Comparison of ENCODE assay signal across 8 mouse cellular contexts in the genomic region with DNA sequence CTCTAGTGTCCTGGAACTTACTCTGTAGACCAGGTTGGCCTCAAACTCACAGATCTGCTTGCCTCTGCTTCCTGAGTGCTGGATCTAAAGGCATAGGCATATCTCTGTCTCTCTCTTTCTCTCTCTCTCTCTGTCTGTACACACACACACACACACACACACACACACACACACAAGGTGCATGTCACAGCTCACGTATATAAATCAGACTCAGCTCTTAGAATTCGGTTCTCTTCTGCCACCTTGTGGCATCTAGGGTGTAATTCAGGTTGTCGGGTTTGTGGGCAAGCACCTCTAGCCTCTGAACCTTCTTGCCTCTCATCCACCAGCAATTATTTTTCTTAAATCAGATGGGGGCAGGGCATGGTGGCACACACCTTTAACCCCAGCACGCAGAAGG. TPM values are rescaled to one million over a fixed set of nuclear protein-coding genes. Genes with fewer than 3 reads are reported as not detected.
DNase-seq lines count a peak whose midpoint lies in the region; ATAC-seq and TF ChIP-seq lines count a peak whose summit lies in the region.

No protein-coding gene starts in this region.

- no peak for TF ChIP-seq POLR2A in CH12.LX (IDR thresholded peaks at IDR 0.05; ENCODE audit: low read depth, low read length)

- H3K9ac ChIP-seq in CH12.LX (ENCODE audit: insufficient read depth, low read depth), result no peak overlapping the region
- no peak overlapping the region for H3K9ac ChIP-seq in heart, embryonic 16.5 days (ENCODE audit: low read length)
- H3K9ac ChIP-seq in liver, postnatal 0 days (replicated peaks), result no peak overlapping the region

- H3K4me2 ChIP-seq in CH12.LX (ENCODE audit: insufficient read depth, low read depth, poor library complexity, severe bottlenecking), result no peak overlapping the region
- no peak overlapping the region for H3K4me2 ChIP-seq in heart, embryonic 16.5 days (ENCODE audit: low read depth, low read length)
- H3K4me2 ChIP-seq in liver, postnatal 0 days (ENCODE audit: low read depth, low read length), result no peak overlapping the region

- H3K9me3 ChIP-seq in CH12.LX (replicated peaks; ENCODE audit: low read length), result peaks cover 15% of the 10 kb centered on the region
- H3K9me3 ChIP-seq in heart, embryonic 16.5 days (replicated peaks; ENCODE audit: control insufficient read depth, low read length), result 0 out of 2 replicates have a peak, but pooled peaks cover 3% of the 10 kb centered on the region
- no peaks in the 10 kb centered on the region for H3K9me3 ChIP-seq in liver, postnatal 0 days (ENCODE audit: low read length)

- no peaks in the 10 kb centered on the region for H3K27me3 ChIP-seq in CH12.LX (replicated peaks)
- H3K27me3 ChIP-seq in heart, embryonic 16.5 days (ENCODE audit: control insufficient read depth, insufficient read depth, low read length), result no peaks in the 10 kb centered on the region
- H3K27me3 ChIP-seq in liver, postnatal 0 days (ENCODE audit: insufficient read depth, low read length), result no peaks in the 10 kb centered on the region

- TF ChIP-seq EP300 in CH12.LX (IDR thresholded peaks at IDR 0.05; ENCODE audit: low read length), result no peak
- TF ChIP-seq EP300 in liver, postnatal 0 days (IDR thresholded peaks at IDR 0.05; ENCODE audit: low read depth), result no peak

- H3K4me3 ChIP-seq in CH12.LX (replicated peaks in 1 of 3; ENCODE audit: low read depth in 2 of 3, low read length in 2 of 3, poor library complexity in 1 of 3), result no peak overlapping the region
- H3K4me3 ChIP-seq in heart, embryonic 16.5 days (ENCODE audit: low read length), result no peak overlapping the region
- H3K4me3 ChIP-seq in liver, postnatal 0 days (ENCODE audit: low read depth, low read length), result no peak overlapping the region

- DNase-seq in CH12.LX (ENCODE audit: extremely low read depth), result peak; percentile 86
- peak; percentile 73 for DNase-seq in T-cell, adult 2 months (ENCODE audit: low spot score)
- DNase-seq in embryo, embryonic 11 days, result peak; percentile 74
- DNase-seq in kidney, postnatal 36 days, result peak; percentile 74 to 80
- peak; percentile 64 for DNase-seq in liver, postnatal 0 days
- peak; percentile 86 for DNase-seq in retina, embryonic 14.5 days (ENCODE audit: low spot score)

- in situ Hi-C loops in CH12.LX (cut with MboI; ENCODE audit: low pct_ligation_motif_present, low pct_unique_long_range_greater_than_20kb, low sequenced_read_pairs), result no loop called here

- TF ChIP-seq RAD21 in CH12.LX (IDR thresholded peaks at IDR 0.05; ENCODE audit: low read depth, low read length), result peak; percentile 85

- peak; percentile 26 to 88; a peak in 2 of 4 replicates for TF ChIP-seq CTCF in CH12.LX (conservative IDR thresholded peaks at IDR 0.05 in 1 of 2, IDR thresholded peaks at IDR 0.05 in 1 of 2; ENCODE audit: low read depth in 2 of 2, low read length in 2 of 2)
- peak; percentile 86 for TF ChIP-seq CTCF in liver, postnatal 0 days (IDR thresholded peaks at IDR 0.05; ENCODE audit: low read depth)

- H3K4me1 ChIP-seq in CH12.LX (ENCODE audit: control insufficient read depth in 1 of 2, insufficient read depth in 2 of 2), result peaks cover 0 to 4% of the 10 kb centered on the region in 2 experiments; a peak in 1 of 4 replicates
- H3K4me1 ChIP-seq in heart, embryonic 16.5 days (ENCODE audit: control insufficient read depth, insufficient read depth, low read length), result peaks cover 3% of the 10 kb centered on the region; the same call in 1 of the 2 replicates
- no peaks in the 10 kb centered on the region for H3K4me1 ChIP-seq in liver, postnatal 0 days (ENCODE audit: insufficient read depth)

- ATAC-seq in heart, embryonic 16.5 days (replicated peaks; ENCODE audit: extremely low read depth, insufficient read depth, low FRiP score), result peak; percentile 30; the same call in 1 of the 2 replicates
- ATAC-seq in liver, postnatal 0 days, result peak; percentile 66
- ATAC-seq in activated CD4-positive, CD25-positive, alpha-beta regulatory T cell, adult 4 months, result no peak

- dilution Hi-C loops in CH12.LX (cut with MboI; ENCODE audit: extremely low pct_ligation_motif_present, extremely low pct_unique_long_range_greater_than_20kb, low sequenced_read_pairs), result no loop called here

- no peaks in the 10 kb centered on the region for H3K36me3 ChIP-seq in CH12.LX (replicated peaks in 1 of 2; ENCODE audit: control insufficient read depth in 1 of 2, insufficient read depth in 1 of 2, low read length in 1 of 2)
- no peaks in the 10 kb centered on the region for H3K36me3 ChIP-seq in heart, embryonic 16.5 days (ENCODE audit: control insufficient read depth, insufficient read depth)
- H3K36me3 ChIP-seq in liver, postnatal 0 days (replicated peaks; ENCODE audit: insufficient read depth, low read length), result no peaks in the 10 kb centered on the region

- WGBS in heart, embryonic 16.5 days, result 1% methylated on average over 4 of the region's 4 CpGs
- WGBS in liver, postnatal 0 days (ENCODE audit: insufficient replicate concordance), result 0% methylated on average over 4 of the region's 4 CpGs

- H3K79me2 ChIP-seq in CH12.LX (replicated peaks; ENCODE audit: control insufficient read depth, extremely low read depth, insufficient read depth, poor library complexity, severe bottlenecking), result no peaks in the 10 kb centered on the region

- H3K27ac ChIP-seq in CH12.LX (ENCODE audit: insufficient read depth, low read depth), result no peak overlapping the region
- H3K27ac ChIP-seq in heart, embryonic 16.5 days (ENCODE audit: low read length), result no peak overlapping the region
- no peak overlapping the region for H3K27ac ChIP-seq in liver, postnatal 0 days (ENCODE audit: low read depth)

TF ChIP-seq in CH12.LX, 34 proteins besides CTCF, POLR2A, EP300 and RAD21:
- TF ChIP-seq ZNF384 (IDR thresholded peaks at IDR 0.05; ENCODE audit: low read depth, low read length) (peak; percentile 20; the same call in 1 of the 2 replicates), TBP (conservative IDR thresholded peaks at IDR 0.05; ENCODE audit: low read depth, low read length) (no peak), SMC3 (IDR thresholded peaks at IDR 0.05; ENCODE audit: low read depth, low read length) (peak; percentile 82), MYC (IDR thresholded peaks at IDR 0.05; ENCODE audit: low read depth, low read length) (peak; percentile 47; the same call in 1 of the 2 replicates)

RNA-seq across cellular contexts. Expression of a gene that starts 20.6 kb away (rescaled TPM):
- total RNA-seq in CH12.LX (2012; rRNA removed) (0.59 and 0.80 TPM in 2 replicates), CH12.LX (2014; rRNA removed) (not detected in 2 replicates)
- 0.87 and 1.1 TPM in 2 replicates for polyA plus RNA-seq in CH12.LX (2012; ENCODE audit: insufficient read length, low read depth)
- polyA plus RNA-seq in heart, embryonic 16.5 days (2015; fragmentation: Nextera tagmentation; extraction: Ambion mirVana), result 0.27 and 0.30 TPM in 2 replicates
- polyA plus RNA-seq in liver, postnatal 0 days (2015; fragmentation: Nextera tagmentation; extraction: Ambion mirVana), result 0.17 and 0.18 TPM in 2 replicates
- 1 to 10 TPM in 1 of 2 experiments, under 1 TPM in 1; 0.68 to 1.1 TPM for polyA plus RNA-seq in activated CD4-positive, CD25-positive, alpha-beta regulatory T cell, adult 4 months (2017; shearing (Covaris generic))

RNA-seq across cellular contexts. Expression of a gene that starts 21.4 kb away (rescaled TPM):
- total RNA-seq in CH12.LX (2012; rRNA removed), result 466 and 486 TPM in 2 replicates
- 650 and 656 TPM in 2 replicates for total RNA-seq in CH12.LX (2014; rRNA removed)
- polyA plus RNA-seq in CH12.LX (2012; ENCODE audit: insufficient read length, low read depth), result 687 and 803 TPM in 2 replicates
- polyA plus RNA-seq in heart, embryonic 16.5 days (2015; fragmentation: Nextera tagmentation; extraction: Ambion mirVana), result 928 and 945 TPM in 2 replicates
- 369 and 531 TPM in 2 replicates for polyA plus RNA-seq in liver, postnatal 0 days (2015; fragmentation: Nextera tagmentation; extraction: Ambion mirVana)
- polyA plus RNA-seq in activated CD4-positive, CD25-positive, alpha-beta regulatory T cell, adult 4 months (2017; shearing (Covaris generic)), result 1,000 to 10,000 TPM in 1 of 2 experiments, 100 to 1,000 TPM in 1; 706 to 1,210 TPM

RNA-seq across cellular contexts. Expression of a gene that starts 27.7 kb away (rescaled TPM):
- total RNA-seq in CH12.LX (2012; rRNA removed) (11.6 and 12.3 TPM in 2 replicates), CH12.LX (2014; rRNA removed) (16.3 and 20.0 TPM in 2 replicates)
- polyA plus RNA-seq in CH12.LX (2012; ENCODE audit: insufficient read length, low read depth), result 24.6 and 24.7 TPM in 2 replicates
- polyA plus RNA-seq in heart, embryonic 16.5 days (2015; fragmentation: Nextera tagmentation; extraction: Ambion mirVana), result 72.9 and 75.5 TPM in 2 replicates
- 105 and 109 TPM in 2 replicates for polyA plus RNA-seq in liver, postnatal 0 days (2015; fragmentation: Nextera tagmentation; extraction: Ambion mirVana)
- 1 to 10 TPM; 8.8 to 9.4 TPM for polyA plus RNA-seq in activated CD4-positive, CD25-positive, alpha-beta regulatory T cell, adult 4 months (2017; shearing (Covaris generic))
